Mouse (Mus musculus) brain, embryonic 14.5 days (tissue): ENCODE measurements around the gene Clip1.

Experiments used
- CTCF ChIP-seq: fragments of 200-500 bp; IDR thresholded peaks from 2 replicates; pipeline ENCODE4 v1.5.1; 2012; ENCODE audit warnings: inconsistent platforms, mild to moderate bottlenecking, moderate library complexity, borderline replicate concordance; ENCODE audit not compliant: insufficient read depth, insufficient read length; ENCODE audit errors: extremely low read depth
- POLR2A ChIP-seq: fragments of 200-500 bp; IDR thresholded peaks from 2 replicates; pipeline ENCODE4 v1.6.1; 2012; ENCODE audit warnings: mild to moderate bottlenecking, inconsistent platforms, borderline replicate concordance; ENCODE audit not compliant: poor library complexity, insufficient read depth, insufficient read length, severe bottlenecking; ENCODE audit errors: extremely low read depth

DNA sequence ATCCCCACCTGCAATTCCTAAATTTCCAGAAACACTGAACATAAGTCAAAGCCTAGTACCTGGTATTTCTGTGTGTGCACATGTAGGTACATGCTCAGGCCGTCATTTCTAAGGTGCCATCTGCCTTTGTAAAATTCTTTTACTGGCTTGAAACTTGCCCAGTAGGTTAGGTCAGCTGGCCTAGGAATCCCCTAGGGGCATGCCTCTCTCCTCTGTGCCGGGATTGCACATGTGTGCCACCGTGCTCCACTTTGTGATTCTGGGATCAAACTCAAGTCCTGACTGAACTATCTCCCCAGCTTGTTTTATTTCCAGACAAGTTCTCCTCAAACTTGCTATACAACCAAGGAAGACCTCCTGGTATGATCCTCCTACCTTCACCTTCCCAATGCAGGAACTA lies 107.7 kb downstream of the Clip1 start:
- no peak for TF ChIP-seq CTCF
- TF ChIP-seq POLR2A, result no peak
